ENCODE assay signal across 15 mouse cellular contexts in the genomic region with DNA sequence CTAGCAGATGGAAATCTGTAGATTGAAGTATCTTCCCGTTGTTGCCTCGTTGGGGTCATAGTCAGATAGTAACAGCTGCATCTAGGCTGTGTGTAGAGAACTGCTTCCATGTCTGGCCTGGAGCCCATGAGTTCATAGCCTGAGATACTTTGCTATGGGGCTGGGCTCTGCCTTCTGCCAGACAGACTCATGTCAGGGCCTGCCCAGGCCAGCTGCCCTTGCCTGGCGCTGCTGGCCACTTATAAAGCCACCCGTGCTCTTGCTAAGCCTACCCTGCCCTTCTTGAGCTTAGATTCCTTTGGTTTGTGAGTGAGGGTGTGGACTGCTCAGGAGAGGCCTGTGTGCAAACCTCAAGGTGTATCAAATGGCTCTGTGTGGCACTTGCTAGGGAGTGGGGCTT.
DNase-seq lines count a peak whose midpoint lies in the region; ATAC-seq and TF ChIP-seq lines count a peak whose summit lies in the region.
"Had no signal": no experiment of that assay in that cellular context is flagged by ENCODE, and none has a peak within 500 bp of the region (broad histone marks: within the 10 kb centered on the region; RNA-seq: fewer than 3 reads in every experiment).

No protein-coding gene starts in this region.

- H3K9me3 ChIP-seq in heart, embryonic 16.5 days (replicated peaks; ENCODE audit: control insufficient read depth, low read length) = no peaks in the 10 kb centered on the region
- no peaks in the 10 kb centered on the region for H3K9me3 ChIP-seq in lung, postnatal 0 days (ENCODE audit: low read length)
- H3K9me3 ChIP-seq in forebrain, embryonic 10.5 days = no peaks in the 10 kb centered on the region
- H3K9me3 ChIP-seq: embryonic facial prominence, embryonic 13.5 days; forebrain, embryonic 15.5 days; hindbrain, embryonic 15.5 days had no signal

- H3K4me2 ChIP-seq in heart, embryonic 16.5 days (ENCODE audit: low read depth, low read length) = no peak overlapping the region
- H3K4me2 ChIP-seq in lung, postnatal 0 days (replicated peaks; ENCODE audit: low read depth, low read length) = no peak overlapping the region
- H3K4me2 ChIP-seq: embryonic facial prominence, embryonic 13.5 days; forebrain, embryonic 15.5 days; hindbrain, embryonic 15.5 days had no signal

- peaks cover 19% of the 10 kb centered on the region for H3K4me1 ChIP-seq in heart, embryonic 16.5 days (ENCODE audit: control insufficient read depth, insufficient read depth, low read length)
- H3K4me1 ChIP-seq in lung, postnatal 0 days (ENCODE audit: insufficient read depth, low read depth, low read length) = peaks cover 11% of the 10 kb centered on the region; the same call in 1 of the 2 replicates
- H3K4me1 ChIP-seq in forebrain, embryonic 10.5 days = peaks cover 13% of the 10 kb centered on the region
- H3K4me1 ChIP-seq: forebrain, embryonic 15.5 days; hindbrain, embryonic 15.5 days had no signal

- no peaks in the 10 kb centered on the region for H3K27me3 ChIP-seq in heart, embryonic 16.5 days (ENCODE audit: control insufficient read depth, insufficient read depth, low read length)
- H3K27me3 ChIP-seq in lung, postnatal 0 days (replicated peaks; ENCODE audit: insufficient read depth, low read length) = 0 out of 2 replicates have a peak, but pooled peaks cover 3% of the 10 kb centered on the region
- H3K27me3 ChIP-seq in forebrain, embryonic 10.5 days (ENCODE audit: poor library complexity, severe bottlenecking) = no peaks in the 10 kb centered on the region
- H3K27me3 ChIP-seq: embryonic facial prominence, embryonic 13.5 days; forebrain, embryonic 15.5 days; hindbrain, embryonic 15.5 days had no signal

- no peaks in the 10 kb centered on the region for H3K36me3 ChIP-seq in heart, embryonic 16.5 days (ENCODE audit: control insufficient read depth, insufficient read depth)
- no peaks in the 10 kb centered on the region for H3K36me3 ChIP-seq in lung, postnatal 0 days (ENCODE audit: insufficient read depth, low read length)
- H3K36me3 ChIP-seq in forebrain, embryonic 10.5 days (replicated peaks) = peaks cover 6% of the 10 kb centered on the region
- H3K36me3 ChIP-seq: forebrain, embryonic 15.5 days; hindbrain, embryonic 15.5 days had no signal

- DNase-seq in heart, adult 8-10 months (ENCODE audit: low spot score) = no peak
- peak; percentile 19 for DNase-seq in urinary bladder, postnatal 14 days (ENCODE audit: low spot score)
- no peak for DNase-seq in urinary bladder, postnatal 4 days (ENCODE audit: low spot score in 2 of 2)
- DNase-seq in lung, postnatal 0 days (ENCODE audit: low spot score) = peak; percentile 93
- DNase-seq in forebrain, embryonic 10.5 days (ENCODE audit: extremely low spot score, low spot score) = no peak
- DNase-seq in layer of hippocampus, postnatal 36 days = no peak
- DNase-seq in left cerebral cortex, postnatal 25 days (ENCODE audit: low spot score in 2 of 2) = no peak
- DNase-seq: cerebellum, adult 8-10 months; spleen, adult 18-20 months; thymus, adult 2 months had no signal

- H3K27ac ChIP-seq in heart, embryonic 16.5 days (ENCODE audit: low read length) = peak overlapping the region; percentile 22; the same call in 1 of the 2 replicates
- H3K27ac ChIP-seq in lung, postnatal 0 days (ENCODE audit: low read length) = peak overlapping the region; percentile 81; the same call in 1 of the 2 replicates
- no peak overlapping the region for H3K27ac ChIP-seq in forebrain, embryonic 10.5 days
- H3K27ac ChIP-seq: embryonic facial prominence, embryonic 13.5 days; forebrain, embryonic 15.5 days; hindbrain, embryonic 15.5 days had no signal

- TF ChIP-seq EP300 in lung, postnatal 0 days (IDR thresholded peaks at IDR 0.05) = peak; percentile 72

- no peak for ATAC-seq in heart, embryonic 16.5 days (replicated peaks; ENCODE audit: extremely low read depth, insufficient read depth, low FRiP score)
- ATAC-seq in lung, postnatal 0 days = peak; percentile 92
- ATAC-seq: activated CD4-positive, CD25-positive, alpha-beta regulatory T cell, adult 4 months; forebrain, embryonic 15.5 days had no signal

- intact Hi-C loops in left cerebral cortex, postnatal 25 days (cut with DNase I) = loop anchor here (5.0 kb wide), 1 partner anchor 68 kb away; no protein-coding TSS in a partner anchor

- peak; percentile 31 for TF ChIP-seq CTCF in lung, postnatal 0 days (IDR thresholded peaks at IDR 0.05)

- no peak overlapping the region for H3K4me3 ChIP-seq in heart, embryonic 16.5 days (ENCODE audit: low read length)
- H3K4me3 ChIP-seq in lung, postnatal 0 days (ENCODE audit: low read depth, low read length) = no peak overlapping the region
- no peak overlapping the region for H3K4me3 ChIP-seq in forebrain, embryonic 10.5 days
- H3K4me3 ChIP-seq: embryonic facial prominence, embryonic 13.5 days; forebrain, embryonic 15.5 days; hindbrain, embryonic 15.5 days had no signal

- H3K9ac ChIP-seq in heart, embryonic 16.5 days (ENCODE audit: low read length) = no peak overlapping the region
- H3K9ac ChIP-seq in lung, postnatal 0 days (replicated peaks; ENCODE audit: low read depth) = no peak overlapping the region
- H3K9ac ChIP-seq: embryonic facial prominence, embryonic 13.5 days; forebrain, embryonic 15.5 days; hindbrain, embryonic 15.5 days had no signal

- 61% methylated on average over 4 of the region's 4 CpGs for WGBS in heart, embryonic 16.5 days
- WGBS in lung, postnatal 0 days = 47% methylated on average over 4 of the region's 4 CpGs
- WGBS in forebrain, embryonic 10.5 days = 92% methylated on average over 4 of the region's 4 CpGs

Comparison
In these comparisons a context has a peak if more than half of its experiments do, and no peak if none do; other contexts are left out.
1. DNase-seq: peak in urinary bladder, postnatal 14 days (single experiment) and lung, postnatal 0 days (single experiment); none in heart, adult 8-10 months (single experiment), urinary bladder, postnatal 4 days (0 of 2), forebrain, embryonic 10.5 days (single experiment), layer of hippocampus, postnatal 36 days (0 of 2) and left cerebral cortex, postnatal 25 days (0 of 2).